Mouse (Mus musculus): ENCODE measurements around the gene Ubl3. TPM values are rescaled to one million over a fixed set of nuclear protein-coding genes. Genes with fewer than 3 reads are reported as not detected.

The Ubl3 gene
- polyA plus RNA-seq, 1 experiment: 44.5 TPM

DNA sequence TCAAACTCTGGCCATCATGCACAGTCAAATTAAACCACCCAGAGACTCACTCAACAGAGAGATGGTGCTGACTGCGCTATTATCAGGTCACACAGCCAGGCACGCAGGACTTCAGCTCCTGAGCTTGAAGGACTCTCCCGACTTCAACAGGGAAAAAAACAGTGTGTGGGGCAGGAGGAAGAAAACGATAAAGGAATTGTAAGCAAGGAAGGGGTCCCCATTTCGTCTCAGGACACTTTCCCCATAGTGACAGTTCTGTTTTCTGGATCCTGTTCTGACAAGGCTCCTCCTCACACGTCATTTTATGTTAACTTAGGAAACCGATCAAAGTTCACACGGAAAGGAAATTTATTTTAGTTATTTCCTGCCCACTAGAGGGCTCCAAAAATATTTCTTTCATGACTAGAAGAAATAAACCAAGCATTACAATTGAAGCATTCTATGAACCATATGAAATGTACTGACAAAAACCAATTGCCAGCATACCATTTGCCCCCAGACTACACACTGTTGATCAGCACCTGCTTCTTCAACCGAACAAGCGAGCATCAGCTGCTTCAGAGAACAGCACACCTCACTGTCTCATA lies 4.6 kb downstream of the Ubl3 start:
- peak; percentile 67 for DNase-seq (ENCODE audit: low read depth)
- no peak for TF ChIP-seq CTCF (IDR thresholded peaks at IDR 0.05; ENCODE audit: borderline replicate concordance, extremely low read depth, insufficient read depth, insufficient read length)
- TF ChIP-seq POLR2A (IDR thresholded peaks at IDR 0.05; ENCODE audit: borderline replicate concordance, extremely low read depth, insufficient read depth, insufficient read length, poor library complexity, severe bottlenecking): no peak

DNA sequence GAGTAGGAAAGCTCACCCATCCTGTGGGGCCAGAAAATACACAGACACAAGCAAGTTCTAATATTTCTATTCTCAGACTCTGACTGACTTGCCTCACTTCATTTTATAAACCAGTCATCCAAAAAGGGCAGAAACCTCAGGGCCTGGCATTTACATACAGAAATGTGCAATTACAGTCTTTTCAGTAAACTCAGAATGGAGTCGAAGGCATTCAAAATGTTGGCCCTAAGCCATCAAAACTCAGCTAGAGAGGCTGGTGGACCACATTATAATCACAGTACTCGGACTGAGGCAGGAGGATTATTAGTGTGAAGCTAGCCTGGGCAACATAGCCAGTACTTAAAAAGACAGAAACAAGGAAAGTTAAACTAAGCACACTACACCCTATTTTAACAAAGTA lies 5.6 kb downstream of the Ubl3 start:
- no peak for TF ChIP-seq POLR2A (IDR thresholded peaks at IDR 0.05; ENCODE audit: borderline replicate concordance, extremely low read depth, insufficient read depth, insufficient read length, poor library complexity, severe bottlenecking)
- no peak for TF ChIP-seq CTCF (IDR thresholded peaks at IDR 0.05; ENCODE audit: borderline replicate concordance, extremely low read depth, insufficient read depth, insufficient read length)
- DNase-seq (ENCODE audit: low read depth): peak; percentile 63

DNA sequence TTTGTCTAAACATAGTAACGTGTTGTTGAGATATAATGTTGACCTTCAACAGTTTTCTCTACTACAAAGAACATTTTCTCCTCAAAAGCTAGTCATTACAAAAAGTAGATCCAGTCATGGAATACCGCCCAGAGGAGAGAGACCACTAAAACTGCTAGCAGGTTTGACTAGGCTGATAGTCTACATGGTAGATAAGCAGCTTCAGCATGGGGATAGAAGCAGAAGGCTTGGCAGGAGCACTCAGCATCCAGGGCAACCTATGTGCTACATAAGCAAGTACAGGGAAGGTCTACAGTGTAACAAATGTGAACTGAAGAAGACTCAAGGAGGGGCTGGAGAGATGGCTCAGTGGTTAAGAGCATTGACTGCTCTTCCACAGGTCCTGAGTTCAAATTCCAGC lies 7.9 kb downstream of the Ubl3 start:
- no peak for DNase-seq (ENCODE audit: low read depth)
- no peak for TF ChIP-seq POLR2A (IDR thresholded peaks at IDR 0.05; ENCODE audit: borderline replicate concordance, extremely low read depth, insufficient read depth, insufficient read length, poor library complexity, severe bottlenecking)
- TF ChIP-seq CTCF (IDR thresholded peaks at IDR 0.05; ENCODE audit: borderline replicate concordance, extremely low read depth, insufficient read depth, insufficient read length): no peak

DNA sequence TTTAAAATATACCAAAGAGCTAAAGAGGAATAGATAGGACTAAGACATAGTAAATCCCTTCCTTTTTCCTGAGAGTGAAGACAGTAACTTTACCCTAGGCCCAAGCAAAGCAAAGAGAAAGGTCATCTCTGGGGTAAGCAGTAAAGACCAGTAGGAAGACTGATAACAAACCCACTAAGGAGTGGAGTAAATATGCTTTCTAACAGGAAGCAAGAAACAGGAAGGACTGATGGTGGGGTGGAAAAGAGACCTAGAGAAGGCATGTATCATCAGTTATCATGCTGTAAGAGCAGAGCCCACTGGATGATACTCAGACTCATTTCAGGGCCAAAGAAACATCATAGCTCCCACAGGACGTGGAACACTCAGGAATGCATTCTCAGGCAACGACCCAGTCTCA lies 10.4 kb downstream of the Ubl3 start:
- TF ChIP-seq POLR2A (IDR thresholded peaks at IDR 0.05; ENCODE audit: borderline replicate concordance, extremely low read depth, insufficient read depth, insufficient read length, poor library complexity, severe bottlenecking) (no peak), CTCF (IDR thresholded peaks at IDR 0.05; ENCODE audit: borderline replicate concordance, extremely low read depth, insufficient read depth, insufficient read length) (no peak)
- DNase-seq (ENCODE audit: low read depth): no peak

DNA sequence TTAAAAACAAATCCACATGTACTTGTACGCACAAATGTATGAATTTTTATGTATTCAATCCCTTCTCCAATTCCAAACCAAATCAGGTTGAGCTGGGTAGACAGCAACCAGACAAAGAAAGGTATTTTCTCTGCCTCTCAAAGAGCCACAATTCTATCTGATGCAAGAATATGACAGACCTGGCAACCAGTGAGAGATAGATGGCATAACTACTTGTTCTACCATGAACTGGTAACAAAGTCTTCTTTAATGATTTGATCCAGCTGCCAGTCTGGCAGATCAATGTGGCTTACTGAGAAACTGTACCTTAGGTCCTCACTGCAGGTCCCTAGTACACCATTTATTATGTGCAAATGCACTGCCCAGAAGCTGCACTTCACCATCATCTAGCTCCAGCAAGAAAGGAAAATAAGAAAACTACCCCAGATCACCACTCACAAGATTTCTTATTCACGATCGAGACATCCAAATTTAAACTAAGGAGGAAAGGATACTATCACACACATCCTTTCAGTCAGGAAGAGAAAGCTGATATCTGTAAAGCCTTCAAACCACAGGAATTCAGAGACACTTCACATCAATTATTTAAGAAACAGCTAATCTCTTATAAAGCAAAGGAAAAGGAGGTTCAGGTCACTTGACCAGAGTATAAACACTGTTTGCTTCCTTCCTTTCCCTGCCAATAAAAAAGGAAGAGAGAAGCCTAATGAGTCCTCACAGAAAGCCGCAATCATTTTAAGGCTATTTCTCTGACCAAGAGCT lies 16.7 kb downstream of the Ubl3 start:
- DNase-seq (ENCODE audit: low read depth): no peak
- TF ChIP-seq POLR2A (IDR thresholded peaks at IDR 0.05; ENCODE audit: borderline replicate concordance, extremely low read depth, insufficient read depth, insufficient read length, poor library complexity, severe bottlenecking): no peak
- no peak for TF ChIP-seq CTCF (IDR thresholded peaks at IDR 0.05; ENCODE audit: borderline replicate concordance, extremely low read depth, insufficient read depth, insufficient read length)

DNA sequence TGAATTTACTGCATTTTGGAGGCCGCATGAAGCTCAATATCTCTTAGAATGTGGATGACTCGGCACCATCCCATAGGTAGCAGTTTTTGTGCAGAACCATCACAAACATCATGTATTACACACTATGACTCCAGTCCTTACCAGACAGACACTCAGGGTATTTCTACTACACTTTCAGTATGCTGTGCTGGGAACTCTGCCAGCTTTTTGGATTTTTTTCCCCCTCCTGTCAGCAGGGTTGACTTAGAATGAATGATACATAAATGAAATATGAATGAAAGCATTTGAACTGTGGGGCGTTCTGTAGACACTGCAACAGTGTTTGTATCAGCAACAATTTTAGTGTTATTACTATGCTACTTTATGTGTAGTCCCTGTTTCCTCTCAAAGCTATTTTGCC lies 17.9 kb downstream of the Ubl3 start:
- TF ChIP-seq CTCF (IDR thresholded peaks at IDR 0.05; ENCODE audit: borderline replicate concordance, extremely low read depth, insufficient read depth, insufficient read length) (no peak), POLR2A (IDR thresholded peaks at IDR 0.05; ENCODE audit: borderline replicate concordance, extremely low read depth, insufficient read depth, insufficient read length, poor library complexity, severe bottlenecking) (no peak)
- peak; percentile 59 for DNase-seq (ENCODE audit: low read depth)

DNA sequence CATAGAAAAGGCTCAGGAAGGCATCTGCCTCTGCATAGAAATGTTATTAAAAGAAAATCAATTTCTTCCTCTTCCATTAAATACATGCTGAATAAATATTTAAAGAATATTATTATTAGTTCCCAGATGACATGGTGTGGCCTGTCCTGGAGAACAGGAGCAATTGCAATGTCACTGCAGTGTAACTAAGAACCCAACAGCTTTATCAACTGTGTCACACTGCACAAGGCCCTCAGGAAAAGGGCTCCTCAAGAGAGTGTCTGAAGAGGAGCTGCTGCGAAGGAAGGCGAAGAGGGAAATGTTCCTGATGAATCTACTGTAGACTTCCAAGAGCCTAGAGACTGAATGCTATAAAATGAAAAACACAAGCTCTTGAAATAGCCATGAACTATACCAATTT lies 18.7 kb downstream of the Ubl3 start:
- TF ChIP-seq CTCF (IDR thresholded peaks at IDR 0.05; ENCODE audit: borderline replicate concordance, extremely low read depth, insufficient read depth, insufficient read length): no peak
- no peak for TF ChIP-seq POLR2A (IDR thresholded peaks at IDR 0.05; ENCODE audit: borderline replicate concordance, extremely low read depth, insufficient read depth, insufficient read length, poor library complexity, severe bottlenecking)
- DNase-seq (ENCODE audit: low read depth): no peak

DNA sequence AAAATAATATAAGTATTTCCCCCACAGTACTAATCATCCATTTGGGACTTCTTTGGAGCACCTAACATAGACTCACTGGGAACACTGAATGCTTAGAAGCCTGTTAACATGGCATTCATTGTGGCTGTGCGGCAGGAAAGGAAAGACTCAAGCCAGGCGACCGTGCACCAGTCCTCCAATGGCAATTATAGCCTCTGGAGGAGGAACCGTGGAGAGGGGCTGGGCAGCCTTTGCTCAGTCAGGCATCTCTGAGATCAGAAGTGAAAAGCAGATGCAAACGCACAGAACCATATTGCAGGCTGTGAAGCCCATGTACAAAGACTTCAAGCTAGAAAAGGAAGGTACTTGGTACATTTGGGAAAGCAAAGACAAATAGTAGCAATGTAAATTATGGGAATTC lies 20.4 kb downstream of the Ubl3 start:
- TF ChIP-seq POLR2A (IDR thresholded peaks at IDR 0.05; ENCODE audit: borderline replicate concordance, extremely low read depth, insufficient read depth, insufficient read length, poor library complexity, severe bottlenecking): no peak
- no peak for TF ChIP-seq CTCF (IDR thresholded peaks at IDR 0.05; ENCODE audit: borderline replicate concordance, extremely low read depth, insufficient read depth, insufficient read length)
- peak; percentile 87 for DNase-seq (ENCODE audit: low read depth)

DNA sequence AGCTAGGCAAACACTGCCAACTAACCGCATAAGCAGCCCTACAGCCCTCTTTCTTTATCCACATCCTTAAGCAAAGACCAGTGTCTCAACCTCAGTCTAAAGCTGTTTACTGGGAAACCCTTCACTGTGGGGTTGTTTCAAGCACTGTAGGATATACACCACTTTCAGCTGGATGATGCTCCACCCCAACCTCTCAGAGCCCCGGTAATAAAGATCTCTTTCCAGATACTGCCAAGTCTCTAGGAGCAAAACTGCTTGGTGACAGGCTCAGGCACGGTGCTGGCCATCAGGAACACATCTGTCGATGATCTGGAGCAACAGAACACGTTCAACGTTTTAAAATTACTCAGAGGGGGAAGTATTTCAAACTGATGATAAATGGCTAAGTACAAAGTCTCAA lies 25.0 kb downstream of the Ubl3 start:
- no peak for DNase-seq (ENCODE audit: low read depth)
- TF ChIP-seq POLR2A (IDR thresholded peaks at IDR 0.05; ENCODE audit: borderline replicate concordance, extremely low read depth, insufficient read depth, insufficient read length, poor library complexity, severe bottlenecking): no peak
- TF ChIP-seq CTCF (IDR thresholded peaks at IDR 0.05; ENCODE audit: borderline replicate concordance, extremely low read depth, insufficient read depth, insufficient read length): no peak

DNA sequence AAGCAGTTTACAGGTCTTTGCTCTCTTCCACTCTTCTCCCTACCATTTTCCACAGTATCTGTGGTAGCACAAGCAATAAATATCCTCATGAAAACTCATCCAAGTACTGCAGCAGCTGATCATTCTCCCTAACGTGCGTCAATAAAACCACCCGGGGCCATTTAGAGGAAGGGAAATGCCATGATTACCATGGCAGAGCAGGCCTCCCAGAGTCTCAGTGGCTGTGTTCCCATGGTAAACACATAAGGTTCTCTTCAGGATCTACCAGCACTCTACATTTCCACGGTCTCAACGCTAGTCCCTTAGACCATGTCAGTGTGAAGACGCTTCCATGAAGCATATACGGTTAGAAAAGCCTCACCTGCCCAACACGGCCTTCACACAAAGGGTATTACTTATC lies 26.0 kb downstream of the Ubl3 start:
- DNase-seq (ENCODE audit: low read depth): no peak
- TF ChIP-seq POLR2A (IDR thresholded peaks at IDR 0.05; ENCODE audit: borderline replicate concordance, extremely low read depth, insufficient read depth, insufficient read length, poor library complexity, severe bottlenecking): no peak
- TF ChIP-seq CTCF (IDR thresholded peaks at IDR 0.05; ENCODE audit: borderline replicate concordance, extremely low read depth, insufficient read depth, insufficient read length): no peak

DNA sequence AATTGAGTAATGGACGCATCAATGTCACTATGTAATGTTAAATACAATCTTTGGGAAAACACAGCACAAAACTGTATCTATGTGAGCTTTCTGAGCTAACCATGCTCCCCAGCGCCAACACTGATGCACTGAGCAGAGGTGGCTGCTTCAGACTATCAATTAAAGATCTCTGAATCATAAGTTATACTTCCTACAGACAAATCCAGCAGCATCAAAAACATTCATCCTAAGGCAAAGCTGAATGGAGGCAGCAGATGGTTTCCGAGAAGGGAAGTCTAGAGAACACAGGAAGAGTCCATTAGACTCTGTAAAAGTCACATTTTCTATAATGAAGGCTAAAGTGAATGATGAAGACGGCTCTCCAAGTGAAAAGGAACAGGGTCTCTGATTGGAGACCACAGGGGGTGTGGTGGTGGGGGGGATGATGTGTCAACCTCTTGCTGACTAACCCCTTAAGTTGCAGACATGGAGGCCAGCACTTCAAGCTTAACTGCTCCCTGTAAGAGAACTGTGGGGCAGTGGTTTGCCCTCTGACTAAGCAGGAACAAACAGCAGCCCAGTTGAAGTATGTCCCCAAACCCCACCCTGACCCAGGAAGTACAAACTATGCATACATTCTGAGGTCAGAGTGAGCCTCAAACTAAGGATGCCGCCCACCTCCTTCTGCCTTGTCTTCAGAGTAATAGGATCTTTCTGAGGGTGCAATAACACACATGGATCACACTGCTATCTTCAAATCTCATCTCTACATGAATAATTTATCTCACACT lies 29.2 kb downstream of the Ubl3 start:
- DNase-seq (ENCODE audit: low read depth): no peak

More for the DNA sequence above, 29.2 kb downstream of the Ubl3 start:
- TF ChIP-seq CTCF (IDR thresholded peaks at IDR 0.05; ENCODE audit: borderline replicate concordance, extremely low read depth, insufficient read depth, insufficient read length) (no peak), POLR2A (IDR thresholded peaks at IDR 0.05; ENCODE audit: borderline replicate concordance, extremely low read depth, insufficient read depth, insufficient read length, poor library complexity, severe bottlenecking) (no peak)
